In the genomic region with DNA sequence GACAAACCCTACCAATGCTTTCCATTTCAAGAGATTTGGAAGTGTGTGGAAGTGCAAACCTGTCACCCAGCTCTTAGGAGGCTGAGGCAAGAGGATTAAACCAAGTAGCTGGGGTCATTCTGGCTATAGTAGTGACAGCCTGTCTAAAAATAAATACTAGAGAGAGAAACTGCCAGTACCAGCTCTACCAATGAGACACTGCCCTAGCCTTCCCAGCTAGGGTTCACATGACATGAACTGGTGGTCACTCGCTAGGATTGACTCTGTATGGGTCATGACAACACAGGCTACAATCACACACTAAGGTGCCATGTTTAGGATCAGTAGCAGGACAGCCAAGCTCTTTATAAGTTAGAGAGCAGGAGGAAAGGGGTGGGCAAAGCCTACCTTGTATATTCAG, we compare ENCODE assay signal across 23 mouse cellular contexts. TPM values are rescaled to one million over a fixed set of nuclear protein-coding genes. Genes with fewer than 3 reads are reported as not detected.
A peak's percentile ranks its signal among the peaks of the same experiment; 100 is the strongest.
DNase-seq lines count a peak whose midpoint lies in the region; ATAC-seq lines count a peak whose summit lies in the region.
"Had no signal": no experiment of that assay in that cellular context is flagged by ENCODE, and none has a peak within 500 bp of the region (broad histone marks: within the 10 kb centered on the region; RNA-seq: fewer than 3 reads in every experiment).

No protein-coding gene starts in this region.

- ATAC-seq in heart, embryonic 15.5 days (replicated peaks; ENCODE audit: insufficient number of reproducible peaks, insufficient read depth, low FRiP score, low read depth): peak; percentile 28; the same call in 1 of the 2 replicates
- ATAC-seq in intestine, embryonic 15.5 days: no peak
- ATAC-seq: CD4-positive, CD25-positive, alpha-beta regulatory T cell, adult 4 months; forebrain, embryonic 13.5 days; forebrain, postnatal 0 days; intestine, embryonic 16.5 days had no signal

- no peaks in the 10 kb centered on the region for H3K9me3 ChIP-seq in heart, embryonic 15.5 days (replicated peaks)
- no peaks in the 10 kb centered on the region for H3K9me3 ChIP-seq in intestine, embryonic 15.5 days
- H3K9me3 ChIP-seq: embryonic facial prominence, embryonic 10.5 days; forebrain, embryonic 13.5 days; G1E; hindbrain, embryonic 10.5 days; kidney, embryonic 15.5 days had no signal

- peak; percentile 38 for DNase-seq in gastrocnemius, adult 18-20 months (ENCODE audit: low spot score)
- no peak for DNase-seq in gastrocnemius, postnatal 10 days
- peak; percentile 16 to 26 for DNase-seq in heart, adult 9 months (ENCODE audit: low spot score in 2 of 2)
- DNase-seq in heart, postnatal 10 days: no peak
- DNase-seq in heart, adult 11 months: no peak
- DNase-seq: adrenal gland, adult 8-10 months; adrenal gland, postnatal 36 days; B cell, adult 2 months; cerebellum, adult 2 months; cerebellum, postnatal 10 days; forebrain, postnatal 0 days; gastrocnemius, postnatal 14 days; kidney, adult 2 months had no signal

- 0 out of 2 replicates have a peak overlapping the region, but pooled peaks have one; percentile 13 for H3K27ac ChIP-seq in heart, embryonic 15.5 days
- no peak overlapping the region for H3K27ac ChIP-seq in intestine, embryonic 15.5 days
- H3K27ac ChIP-seq: embryonic facial prominence, embryonic 10.5 days; forebrain, embryonic 13.5 days; hindbrain, embryonic 10.5 days; hindbrain, embryonic 14.5 days; kidney, embryonic 15.5 days had no signal

- intact Hi-C loops in heart, postnatal 10 days (cut with DNase I): no loop called here

- WGBS in heart, embryonic 15.5 days: 63% methylated on average over 1 of the region's 1 CpGs
- 90% methylated on average over 1 of the region's 1 CpGs for WGBS in intestine, embryonic 15.5 days

- H3K9ac ChIP-seq in heart, embryonic 15.5 days: no peak overlapping the region
- no peak overlapping the region for H3K9ac ChIP-seq in intestine, embryonic 15.5 days
- H3K9ac ChIP-seq: forebrain, embryonic 13.5 days; forebrain, postnatal 0 days; hindbrain, embryonic 14.5 days; kidney, embryonic 15.5 days had no signal

- H3K4me3 ChIP-seq in heart, embryonic 15.5 days: no peak overlapping the region
- H3K4me3 ChIP-seq in intestine, embryonic 15.5 days (replicated peaks): no peak overlapping the region
- H3K4me3 ChIP-seq: embryonic facial prominence, embryonic 10.5 days; forebrain, embryonic 13.5 days; hindbrain, embryonic 10.5 days; kidney, embryonic 15.5 days had no signal

- H3K36me3 ChIP-seq in heart, embryonic 15.5 days: peaks cover 59% of the 10 kb centered on the region
- H3K36me3 ChIP-seq in intestine, embryonic 15.5 days: peaks cover 50% of the 10 kb centered on the region

- peaks cover 11% of the 10 kb centered on the region; the same call in 1 of the 2 replicates for H3K4me1 ChIP-seq in heart, embryonic 15.5 days (replicated peaks)
- H3K4me1 ChIP-seq in intestine, embryonic 15.5 days (replicated peaks): no peaks in the 10 kb centered on the region
- H3K4me1 ChIP-seq: embryonic facial prominence, embryonic 10.5 days; forebrain, embryonic 13.5 days; hindbrain, embryonic 10.5 days; kidney, embryonic 15.5 days had no signal

- no peak overlapping the region for H3K4me2 ChIP-seq in heart, embryonic 15.5 days
- H3K4me2 ChIP-seq in intestine, embryonic 15.5 days (replicated peaks): no peak overlapping the region
- H3K4me2 ChIP-seq: forebrain, embryonic 13.5 days; hindbrain, embryonic 14.5 days; kidney, embryonic 15.5 days had no signal

- H3K27me3 ChIP-seq in heart, embryonic 15.5 days: no peaks in the 10 kb centered on the region
- H3K27me3 ChIP-seq in intestine, embryonic 15.5 days (replicated peaks): no peaks in the 10 kb centered on the region
- H3K27me3 ChIP-seq: forebrain, embryonic 13.5 days; kidney, embryonic 15.5 days had no signal

RNA-seq across cellular contexts. Expression of a gene that starts 12.3 kb away (rescaled TPM):
- total RNA-seq in gastrocnemius, adult 18-20 months (2021): 10 to 100 TPM; 21.7 to 22.5 TPM
- total RNA-seq in gastrocnemius, postnatal 10 days (2021): 10 to 100 TPM; 27.8 to 30.9 TPM
- 10 to 100 TPM; 43.3 to 44.2 TPM for total RNA-seq in heart, postnatal 10 days (2021)
- polyA plus RNA-seq in heart, embryonic 15.5 days (2015; fragmentation: Nextera tagmentation; extraction: Ambion mirVana): 32.0 and 43.5 TPM in 2 replicates
- 43.1 and 46.4 TPM in 2 replicates for polyA plus RNA-seq in intestine, embryonic 15.5 days (2015; fragmentation: Nextera tagmentation; extraction: Ambion mirVana)

RNA-seq across cellular contexts. Expression of a gene that starts 12.4 kb away (rescaled TPM):
- 10 to 100 TPM; 16.1 to 19.5 TPM for total RNA-seq in gastrocnemius, adult 18-20 months (2021)
- 10 to 100 TPM; 20.2 to 22.5 TPM for total RNA-seq in gastrocnemius, postnatal 10 days (2021)
- total RNA-seq in heart, postnatal 10 days (2021): 10 to 100 TPM; 23.2 to 23.9 TPM
- 25.4 and 31.5 TPM in 2 replicates for polyA plus RNA-seq in heart, embryonic 15.5 days (2015; fragmentation: Nextera tagmentation; extraction: Ambion mirVana)
- 36.3 and 37.5 TPM in 2 replicates for polyA plus RNA-seq in intestine, embryonic 15.5 days (2015; fragmentation: Nextera tagmentation; extraction: Ambion mirVana)

RNA-seq across cellular contexts. Expression of a gene that starts 34.1 kb away (rescaled TPM):
- total RNA-seq in gastrocnemius, adult 18-20 months (2021): 10 to 100 TPM; 28.6 to 38.8 TPM
- 10 to 100 TPM; 40.4 to 46.5 TPM for total RNA-seq in gastrocnemius, postnatal 10 days (2021)
- 10 to 100 TPM; 62.1 to 63.1 TPM for total RNA-seq in heart, postnatal 10 days (2021)
- polyA plus RNA-seq in heart, embryonic 15.5 days (2015; fragmentation: Nextera tagmentation; extraction: Ambion mirVana): 33.2 and 46.3 TPM in 2 replicates
- polyA plus RNA-seq in intestine, embryonic 15.5 days (2015; fragmentation: Nextera tagmentation; extraction: Ambion mirVana): 51.2 and 54.7 TPM in 2 replicates

RNA-seq across cellular contexts. Expression of a gene that starts 42.5 kb away (rescaled TPM):
- total RNA-seq in gastrocnemius, adult 18-20 months (2021): under 1 TPM; 0.62 to 0.64 TPM
- not detected for total RNA-seq in gastrocnemius, postnatal 10 days (2021)
- total RNA-seq in heart, postnatal 10 days (2021): under 1 TPM; 0.77 to 0.94 TPM
- 0.60 and 1.0 TPM in 2 replicates for polyA plus RNA-seq in heart, embryonic 15.5 days (2015; fragmentation: Nextera tagmentation; extraction: Ambion mirVana)
- polyA plus RNA-seq in intestine, embryonic 15.5 days (2015; fragmentation: Nextera tagmentation; extraction: Ambion mirVana): 42.8 and 52.6 TPM in 2 replicates

RNA-seq across cellular contexts. Expression of a gene that starts 53.0 kb away (rescaled TPM):
- not detected for total RNA-seq in gastrocnemius, adult 18-20 months (2021)
- under 1 TPM; 0.07 to 0.36 TPM for total RNA-seq in gastrocnemius, postnatal 10 days (2021)
- not detected for total RNA-seq in heart, postnatal 10 days (2021)
- polyA plus RNA-seq in heart, embryonic 15.5 days (2015; fragmentation: Nextera tagmentation; extraction: Ambion mirVana): 0.03 TPM in 1 of 2 replicates, not detected in the other
- 0.06 and 0.11 TPM in 2 replicates for polyA plus RNA-seq in intestine, embryonic 15.5 days (2015; fragmentation: Nextera tagmentation; extraction: Ambion mirVana)
- polyA plus RNA-seq: CD4-positive, CD25-positive, alpha-beta regulatory T cell, adult 4 months; G1E; kidney, embryonic 15.5 days had no signal

Comparison
In these comparisons a context has a peak if more than half of its experiments do, and no peak if none do; other contexts are left out.
1. DNase-seq: peak in gastrocnemius, adult 18-20 months (single experiment) and heart, adult 9 months (2 of 2); none in gastrocnemius, postnatal 10 days (single experiment), heart, postnatal 10 days (0 of 2) and heart, adult 11 months (single experiment).